Mouse (Mus musculus) thymus, adult 2 months (tissue): ENCODE measurements around the gene Krt90. TPM values are rescaled to one million over a fixed set of nuclear protein-coding genes. Genes with fewer than 3 reads are reported as not detected.
A peak's percentile ranks its signal among the peaks of the same experiment; 100 is the strongest.

ENCODE experiments used
- DNase-seq: peaks from one replicate; pipeline ENCODE4 v3.0.0; 2021
- H3K27ac ChIP-seq: fragments of 200-500 bp; 2 replicates; pipeline ENCODE4 v1.5.1; 2012; ENCODE audit warnings: low read length, control low read depth; ENCODE audit not compliant: control insufficient read depth, insufficient read depth
- H3K27me3 ChIP-seq: fragments of 200-500 bp; 2 replicates; pipeline ENCODE4 v1.6.1; 2012; ENCODE audit warnings: mild to moderate bottlenecking, low read length, moderate library complexity, mixed read lengths; ENCODE audit not compliant: control insufficient read depth, insufficient read depth
- H3K36me3 ChIP-seq: fragments of 200-500 bp; 2 replicates; pipeline ENCODE4 v1.6.1; 2012; ENCODE audit warnings: mild to moderate bottlenecking, low read length, moderate library complexity; ENCODE audit not compliant: control insufficient read depth, insufficient read depth
- H3K4me1 ChIP-seq: fragments of 200-500 bp; replicated peaks from 2 replicates; pipeline ENCODE4 v1.6.1; 2012; ENCODE audit warnings: low read length; ENCODE audit not compliant: control insufficient read depth, insufficient read depth
- H3K4me3 ChIP-seq: fragments of 200-500 bp; 2 replicates; pipeline ENCODE4 v1.5.1; 2012; ENCODE audit warnings: mild to moderate bottlenecking, low read length, control low read depth, moderate library complexity; ENCODE audit not compliant: control insufficient read depth, insufficient read depth
- CTCF ChIP-seq: fragments of 200-500 bp; IDR thresholded peaks from 2 replicates; pipeline ENCODE4 v1.5.1; 2012; ENCODE audit warnings: mild to moderate bottlenecking, control low read depth, low read length, moderate library complexity, borderline replicate concordance; ENCODE audit not compliant: control insufficient read depth, poor library complexity, insufficient read depth; ENCODE audit errors: extremely low read depth
- POLR2A ChIP-seq: fragments of 200-500 bp; IDR thresholded peaks from 2 replicates; pipeline ENCODE4 v1.6.1; 2012; ENCODE audit warnings: mild to moderate bottlenecking, low read length, control low read depth, moderate library complexity; ENCODE audit not compliant: control insufficient read depth, poor library complexity, insufficient read depth; ENCODE audit errors: extremely low read depth
- WGBS: fragments of 180-500 bp; shearing (Covaris S2); methylation state at CpG from one replicate; pipeline ENCODE4 v1.1.7; 2018; 5-methylcytosine and 5-hydroxymethylcytosine counted together
- polyA plus RNA-seq: library from polyadenylated mRNA; depleted of rRNA; stranded (reverse); fragments of >200 nt; gene quantifications from 2 replicates; pipeline ENCODE4 v1.2.3, GENCODE M21; 2012

Gene Krt90
- polyA plus RNA-seq, 1 experiment = 0.16 TPM

DNA sequence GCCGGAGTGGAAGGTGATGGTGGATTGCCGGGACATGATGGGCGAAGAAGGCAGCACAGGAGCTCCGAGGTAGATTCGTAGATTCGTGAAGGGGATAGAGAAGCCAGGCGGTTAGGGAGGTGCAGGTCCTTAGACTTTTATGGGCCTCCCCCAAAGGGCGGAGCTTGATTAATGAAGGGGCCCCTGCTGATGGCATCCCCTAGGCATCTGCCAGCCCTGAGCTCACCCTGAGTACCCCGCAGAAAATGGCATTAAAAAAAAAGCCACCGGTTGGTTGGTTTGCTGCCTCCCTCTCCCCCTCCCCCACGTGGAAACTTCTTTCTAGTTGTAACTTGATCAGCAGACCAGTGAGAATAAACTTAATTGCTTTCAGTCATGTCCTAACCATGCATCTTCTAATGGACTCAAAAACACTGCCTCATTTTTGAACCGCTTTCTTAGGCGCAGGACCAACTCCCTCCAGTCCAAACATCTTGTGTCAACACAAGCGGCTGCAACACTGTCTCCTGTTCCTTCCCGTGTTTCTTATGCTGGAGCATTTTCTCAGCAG lies 11.1 kb upstream of the Krt90 start, which contains the start of gene Krt75:
Gene Krt75 (minus strand): TSS at position 109 of the 550 bp plus-strand sequence.
- TF ChIP-seq POLR2A (no peak), CTCF (no peak)
- 73% methylated on average over 15 of the region's 15 CpGs for WGBS
- no peaks in the 10 kb centered on the region for H3K4me1 ChIP-seq

DNA sequence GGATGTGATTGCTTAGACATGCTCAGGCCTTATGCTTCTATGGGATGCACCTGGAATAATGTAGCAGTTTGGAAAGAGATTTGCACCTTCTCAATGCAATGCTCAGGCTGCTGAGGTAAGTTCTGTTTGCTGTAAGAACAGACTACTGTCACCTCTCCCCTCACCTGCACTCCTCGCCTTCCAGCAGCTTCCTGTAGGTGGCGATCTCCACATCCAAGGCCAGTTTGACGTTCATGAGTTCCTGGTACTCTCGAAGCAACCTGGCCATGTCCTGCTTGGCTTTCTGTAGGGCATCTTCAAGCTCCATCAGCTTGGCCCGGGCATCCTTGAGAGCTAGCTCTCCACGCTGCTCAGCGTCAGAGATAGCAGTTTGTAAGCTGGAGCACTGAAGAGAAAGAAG lies 5.0 kb upstream of the Krt90 start:
- no peak overlapping the region for H3K27ac ChIP-seq
- H3K4me1 ChIP-seq = no peaks in the 10 kb centered on the region
- WGBS = 45% methylated on average over 7 of the region's 7 CpGs
- H3K4me3 ChIP-seq = no peak overlapping the region
- TF ChIP-seq POLR2A = no peak
- TF ChIP-seq CTCF = peak; percentile 45; the same call in 1 of the 2 replicates
- no peaks in the 10 kb centered on the region for H3K27me3 ChIP-seq
- peak; percentile 11 for DNase-seq
- H3K36me3 ChIP-seq = no peaks in the 10 kb centered on the region

More for the DNA sequence above, 11.1 kb upstream of the Krt90 start, which contains the start of gene Krt75:
- Histone ChIP-seq H3K4me3 (no peak within 1 kb of the TSS), H3K27me3 (no peaks in the 10 kb centered on the region), H3K27ac (no peak within 1 kb of the TSS), H3K36me3 (no peaks in the 10 kb centered on the region)
- DNase-seq = no peak

DNA sequence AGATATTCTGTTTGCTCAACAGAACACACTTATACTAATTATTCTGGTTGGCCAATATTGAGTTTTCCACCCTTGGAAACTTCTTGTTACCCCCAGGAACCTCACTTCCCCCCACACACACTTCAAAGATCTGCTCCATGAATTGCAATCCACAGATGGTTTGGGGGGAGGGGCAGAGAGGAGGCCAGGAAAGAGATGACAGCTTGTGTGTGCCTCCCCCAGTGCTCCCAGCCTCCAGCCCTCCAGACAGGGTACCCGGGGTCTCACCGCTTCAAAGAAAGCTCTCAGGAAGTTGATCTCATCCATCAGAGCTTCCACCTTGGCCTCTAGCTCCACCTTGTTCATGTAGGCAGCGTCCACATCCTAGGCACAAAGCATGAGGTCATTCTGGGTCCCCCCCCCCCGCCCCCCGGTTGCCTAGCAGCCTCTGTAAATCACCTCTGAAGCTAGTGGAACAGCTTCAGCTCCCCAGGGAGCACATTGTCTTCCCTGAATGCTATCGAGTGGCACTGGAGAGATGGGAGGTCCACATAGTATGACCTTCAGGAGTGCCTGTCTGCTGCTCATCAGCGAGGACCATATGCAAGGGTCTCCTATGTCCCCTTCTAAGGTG lies 4.6 kb downstream of the Krt90 start:
- 19% methylated on average over 7 of the region's 7 CpGs for WGBS
- Histone ChIP-seq H3K36me3 (no peaks in the 10 kb centered on the region), H3K27ac (no peak overlapping the region), H3K4me3 (no peak overlapping the region), H3K27me3 (no peaks in the 10 kb centered on the region), H3K4me1 (no peaks in the 10 kb centered on the region)
- TF ChIP-seq POLR2A (no peak), CTCF (no peak)
- no peak for DNase-seq

DNA sequence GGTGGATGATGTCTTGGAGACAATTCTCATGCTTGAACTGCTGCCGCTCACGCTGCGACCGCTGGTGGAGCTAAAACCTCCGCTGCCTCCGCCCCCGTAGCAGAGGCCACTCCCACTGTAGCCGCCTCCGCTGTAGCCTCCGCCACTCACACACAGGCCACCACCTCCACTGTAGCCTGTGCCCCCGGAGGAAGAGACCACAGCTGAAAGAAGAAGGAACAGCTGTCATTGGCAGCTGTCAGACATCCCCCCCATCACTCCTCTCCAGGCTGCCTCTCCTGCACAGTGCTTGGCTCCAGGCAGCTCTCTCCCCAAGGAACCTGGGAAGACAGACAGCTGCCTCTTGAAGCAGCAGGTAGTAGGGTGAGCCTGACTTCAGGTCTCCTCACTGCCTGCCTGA lies 9.6 kb downstream of the Krt90 start:
- peak; percentile 60 for DNase-seq
- under 1% methylated on average over 11 of the region's 11 CpGs for WGBS
- no peaks in the 10 kb centered on the region for H3K27me3 ChIP-seq

DNA sequence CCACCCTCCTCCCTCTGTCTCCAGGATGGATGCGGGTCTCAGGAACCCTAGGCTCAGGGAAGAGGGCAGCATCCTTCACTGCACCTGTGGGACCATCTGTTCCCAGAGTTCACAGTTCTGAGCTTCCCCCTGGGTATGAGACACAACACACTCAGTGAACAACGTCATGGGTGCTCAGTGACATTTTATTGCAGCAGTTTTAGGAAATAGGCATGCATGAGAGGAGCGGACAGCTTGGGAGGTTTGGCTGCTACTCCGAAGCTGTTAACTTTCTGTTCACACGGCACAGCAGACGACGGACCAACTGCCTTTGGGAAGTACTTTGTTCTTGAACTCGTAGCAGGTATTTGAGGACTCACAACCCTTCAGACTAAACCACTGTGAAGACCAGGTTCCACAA lies 10.6 kb downstream of the Krt90 start:
- Histone ChIP-seq H3K27me3 (no peaks in the 10 kb centered on the region), H3K27ac (no peak overlapping the region), H3K4me1 (no peaks in the 10 kb centered on the region), H3K36me3 (no peaks in the 10 kb centered on the region), H3K4me3 (no peak overlapping the region)
- 90% methylated on average over 8 of the region's 8 CpGs for WGBS
- TF ChIP-seq POLR2A (no peak), CTCF (no peak)
- DNase-seq = no peak

More for the DNA sequence above, 9.6 kb downstream of the Krt90 start:
- no peak for TF ChIP-seq CTCF
- no peak for TF ChIP-seq POLR2A
- Histone ChIP-seq H3K36me3 (no peaks in the 10 kb centered on the region), H3K4me3 (no peak overlapping the region), H3K4me1 (no peaks in the 10 kb centered on the region), H3K27ac (no peak overlapping the region)

DNA sequence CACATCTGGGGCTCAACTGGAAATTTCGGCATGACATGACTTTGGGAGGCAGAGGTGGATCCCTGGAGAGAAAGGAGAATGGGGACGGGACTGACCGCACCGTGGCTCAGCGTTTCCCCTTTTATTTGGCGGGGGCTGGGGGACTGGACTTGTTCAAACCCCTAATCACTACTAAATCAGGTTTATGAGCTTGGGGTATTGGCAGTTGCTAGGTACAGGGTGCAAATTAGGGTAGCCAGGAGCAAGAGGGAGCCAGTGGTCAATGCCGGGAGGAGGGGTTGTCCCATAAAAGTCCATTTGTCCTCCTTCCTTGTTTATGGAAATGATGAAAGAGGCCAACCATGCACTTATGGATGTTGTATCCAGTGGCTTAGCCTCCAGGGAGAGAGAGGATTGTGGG lies 12.2 kb downstream of the Krt90 start, which contains the start of gene Krt82:
Gene Krt82 (minus strand): TSS at position 101 of the 400 bp plus-strand sequence.
- TF ChIP-seq CTCF (no peak), POLR2A (no peak)
- WGBS = 76% methylated on average over 7 of the region's 7 CpGs
- no peaks in the 10 kb centered on the region for H3K27me3 ChIP-seq
- H3K36me3 ChIP-seq = no peaks in the 10 kb centered on the region
- H3K27ac ChIP-seq = no peak within 1 kb of the TSS
- no peak within 1 kb of the TSS for H3K4me3 ChIP-seq
- no peaks in the 10 kb centered on the region for H3K4me1 ChIP-seq
- no peak for DNase-seq
